Mouse (Mus musculus): ENCODE results near the gene Hes2. TPM values are rescaled to one million over a fixed set of nuclear protein-coding genes. Genes with fewer than 3 reads are reported as not detected.

Gene Hes2
- polyA plus RNA-seq, 1 experiment: not detected

DNA sequence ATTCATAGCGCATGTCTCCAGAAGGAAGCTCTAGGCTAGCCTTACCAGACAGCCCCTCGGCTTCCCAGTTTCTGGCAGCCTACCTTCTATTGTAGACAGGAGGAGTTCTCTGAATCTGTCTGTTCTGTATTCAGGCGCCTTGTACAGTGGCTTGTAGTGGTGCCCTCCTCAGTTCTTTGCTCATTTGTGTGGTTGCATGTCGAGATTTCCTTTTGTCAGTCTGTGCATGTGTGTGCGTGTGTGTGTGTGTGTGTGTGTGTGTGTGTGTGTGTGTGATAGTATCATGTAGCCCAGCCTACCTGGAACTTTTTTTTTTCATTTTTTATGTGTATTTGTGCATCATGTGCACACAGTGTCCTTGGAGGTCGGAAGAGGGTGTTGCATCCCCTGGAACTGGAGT lies 30.4 kb downstream of the Hes2 start:
- DNase-seq (ENCODE audit: low read depth in 1 of 2, low spot score in 2 of 2): no peak
- peaks cover 32% of the 10 kb centered on the region; the same call in 1 of the 2 replicates for H3K4me1 ChIP-seq (ENCODE audit: control insufficient read depth, insufficient read depth, insufficient read length)
- peak overlapping the region; percentile 27; the same call in 1 of the 2 replicates for H3K27ac ChIP-seq (ENCODE audit: insufficient read depth, low read length)
- H3K27me3 ChIP-seq (ENCODE audit: control insufficient read depth, insufficient read depth, low read length): no peaks in the 10 kb centered on the region
- H3K4me3 ChIP-seq (ENCODE audit: extremely low read depth, insufficient read depth, insufficient read length): no peak overlapping the region
- WGBS: 66% methylated on average over 6 of the region's 6 CpGs
- no peaks in the 10 kb centered on the region for H3K36me3 ChIP-seq (ENCODE audit: control insufficient read depth, insufficient read depth, low read length)
- TF ChIP-seq CTCF (IDR thresholded peaks at IDR 0.05; ENCODE audit: extremely low read depth, insufficient read depth, insufficient read length, insufficient replicate concordance) (no peak), POLR2A (IDR thresholded peaks at IDR 0.05; ENCODE audit: low read depth, low read length) (no peak)

DNA sequence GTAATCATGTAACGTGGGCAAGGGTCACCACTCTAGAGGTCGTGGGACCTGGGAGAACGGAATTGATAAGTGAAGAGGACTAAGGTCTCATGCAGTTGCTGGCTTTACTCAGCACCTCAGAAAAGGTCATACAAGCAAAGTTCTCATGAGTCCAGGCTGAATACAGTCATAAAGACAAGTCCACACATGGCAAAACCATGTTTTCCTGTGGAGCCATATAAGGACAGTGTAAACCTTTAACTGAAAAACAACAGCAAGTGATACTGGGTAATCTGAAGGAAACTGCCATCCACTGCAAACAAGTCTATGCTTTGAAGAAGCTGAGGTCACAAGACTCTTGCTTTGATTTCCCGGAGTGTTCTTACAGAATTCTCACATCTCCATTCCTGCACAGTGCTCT lies 31.0 kb downstream of the Hes2 start:
- Histone ChIP-seq H3K4me1 (ENCODE audit: control insufficient read depth, insufficient read depth, insufficient read length) (peaks cover 34% of the 10 kb centered on the region; the same call in 1 of the 2 replicates), H3K27me3 (ENCODE audit: control insufficient read depth, insufficient read depth, low read length) (no peaks in the 10 kb centered on the region), H3K27ac (ENCODE audit: insufficient read depth, low read length) (peak overlapping the region; percentile 43), H3K4me3 (ENCODE audit: extremely low read depth, insufficient read depth, insufficient read length) (no peak overlapping the region), H3K36me3 (ENCODE audit: control insufficient read depth, insufficient read depth, low read length) (no peaks in the 10 kb centered on the region)
- DNase-seq (ENCODE audit: low read depth in 1 of 2, low spot score in 2 of 2): no peak
- 79% methylated on average over 4 of the region's 4 CpGs for WGBS
- TF ChIP-seq CTCF (IDR thresholded peaks at IDR 0.05; ENCODE audit: extremely low read depth, insufficient read depth, insufficient read length, insufficient replicate concordance): no peak
- no peak for TF ChIP-seq POLR2A (IDR thresholded peaks at IDR 0.05; ENCODE audit: low read depth, low read length)

DNA sequence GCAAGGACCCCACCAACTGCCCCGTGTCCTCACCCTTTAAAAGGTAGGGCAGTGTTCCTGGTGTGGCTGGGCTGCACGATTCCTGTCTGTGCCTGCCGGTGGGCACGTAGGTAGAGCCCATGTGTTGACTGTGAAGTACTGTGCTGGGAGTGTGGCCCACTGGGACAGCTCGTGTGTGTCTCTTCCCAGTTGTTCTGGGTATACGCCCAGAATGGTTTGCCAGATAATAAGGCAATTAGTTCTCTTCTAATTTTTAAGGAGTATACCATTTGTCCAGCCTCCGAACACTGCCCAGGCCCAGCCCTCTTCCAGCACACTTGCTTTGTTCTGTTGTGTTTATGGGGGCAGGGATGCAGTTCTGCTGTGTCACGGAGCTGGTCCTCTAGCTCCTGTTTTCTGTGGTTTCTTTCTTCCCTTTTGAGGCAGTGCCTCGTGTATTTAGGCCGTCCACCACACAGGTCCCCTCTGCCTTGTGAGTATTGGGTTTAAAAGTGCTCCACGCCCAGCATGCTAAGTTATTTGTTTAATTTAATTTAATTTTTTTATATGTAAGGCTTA lies 31.5 kb downstream of the Hes2 start:
- TF ChIP-seq CTCF (IDR thresholded peaks at IDR 0.05; ENCODE audit: extremely low read depth, insufficient read depth, insufficient read length, insufficient replicate concordance): no peak
- TF ChIP-seq POLR2A (IDR thresholded peaks at IDR 0.05; ENCODE audit: low read depth, low read length): no peak
- no peaks in the 10 kb centered on the region for H3K36me3 ChIP-seq (ENCODE audit: control insufficient read depth, insufficient read depth, low read length)
- 33% methylated on average over 11 of the region's 11 CpGs for WGBS
- H3K4me1 ChIP-seq (ENCODE audit: control insufficient read depth, insufficient read depth, insufficient read length): peaks cover 36% of the 10 kb centered on the region
- no peak overlapping the region for H3K4me3 ChIP-seq (ENCODE audit: extremely low read depth, insufficient read depth, insufficient read length)
- H3K27me3 ChIP-seq (ENCODE audit: control insufficient read depth, insufficient read depth, low read length): no peaks in the 10 kb centered on the region
- peak overlapping the region; percentile 43; the same call in 1 of the 2 replicates for H3K27ac ChIP-seq (ENCODE audit: insufficient read depth, low read length)
- DNase-seq (ENCODE audit: low read depth in 1 of 2, low spot score in 2 of 2): no peak

DNA sequence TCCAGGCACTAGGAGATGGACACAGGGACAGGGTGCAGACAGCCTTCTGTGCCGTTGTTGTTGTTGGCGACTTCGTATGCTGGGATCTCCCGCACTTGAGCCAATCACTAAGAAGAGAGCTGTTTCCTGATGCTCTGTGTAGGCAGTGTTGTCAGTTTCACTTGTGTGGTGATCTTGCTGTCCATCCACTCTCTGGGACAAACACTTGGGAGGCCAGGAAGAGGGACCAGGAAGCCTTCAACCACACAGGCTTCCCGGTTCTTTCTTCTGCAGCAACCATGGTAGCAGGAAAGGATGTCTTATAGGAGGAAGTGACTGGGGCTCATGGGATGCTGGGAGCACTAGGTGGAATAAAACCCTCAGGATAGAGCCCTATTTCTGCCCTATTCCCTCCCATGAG lies 32.0 kb downstream of the Hes2 start:
- Histone ChIP-seq H3K36me3 (ENCODE audit: control insufficient read depth, insufficient read depth, low read length) (no peaks in the 10 kb centered on the region), H3K27ac (ENCODE audit: insufficient read depth, low read length) (no peak overlapping the region), H3K27me3 (ENCODE audit: control insufficient read depth, insufficient read depth, low read length) (no peaks in the 10 kb centered on the region), H3K4me1 (ENCODE audit: control insufficient read depth, insufficient read depth, insufficient read length) (peaks cover 31% of the 10 kb centered on the region), H3K4me3 (ENCODE audit: extremely low read depth, insufficient read depth, insufficient read length) (no peak overlapping the region)
- TF ChIP-seq POLR2A (IDR thresholded peaks at IDR 0.05; ENCODE audit: low read depth, low read length): no peak
- TF ChIP-seq CTCF (IDR thresholded peaks at IDR 0.05; ENCODE audit: extremely low read depth, insufficient read depth, insufficient read length, insufficient replicate concordance): no peak
- WGBS: 25% methylated on average over 5 of the region's 5 CpGs
- DNase-seq (ENCODE audit: low read depth in 1 of 2, low spot score in 2 of 2): no peak

DNA sequence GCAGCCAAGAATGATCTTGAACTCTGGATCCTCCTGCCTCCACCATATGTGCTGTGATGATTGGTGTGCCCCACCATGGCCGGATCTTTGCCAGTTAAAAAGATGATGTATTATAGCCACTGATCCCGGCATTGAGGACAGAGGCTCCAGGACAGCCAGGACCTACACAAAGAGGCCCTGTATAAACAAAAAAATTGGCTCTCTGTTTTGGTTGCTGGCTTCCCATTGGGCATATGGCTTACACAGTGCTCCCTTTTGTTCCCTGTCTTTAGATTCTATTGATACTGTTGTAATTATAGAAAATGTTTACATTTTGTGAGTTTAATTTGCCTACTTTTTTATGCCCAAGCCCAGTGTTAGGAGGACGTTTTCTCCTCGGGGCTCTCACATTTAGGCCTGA lies 33.9 kb downstream of the Hes2 start:
- no peak for DNase-seq (ENCODE audit: low read depth in 1 of 2, low spot score in 2 of 2)
- Histone ChIP-seq H3K4me1 (ENCODE audit: control insufficient read depth, insufficient read depth, insufficient read length) (peaks cover 16% of the 10 kb centered on the region), H3K27me3 (ENCODE audit: control insufficient read depth, insufficient read depth, low read length) (no peaks in the 10 kb centered on the region), H3K27ac (ENCODE audit: insufficient read depth, low read length) (no peak overlapping the region), H3K36me3 (ENCODE audit: control insufficient read depth, insufficient read depth, low read length) (no peaks in the 10 kb centered on the region), H3K4me3 (ENCODE audit: extremely low read depth, insufficient read depth, insufficient read length) (no peak overlapping the region)
- WGBS: 86% methylated on average over 4 of the region's 4 CpGs
- TF ChIP-seq CTCF (IDR thresholded peaks at IDR 0.05; ENCODE audit: extremely low read depth, insufficient read depth, insufficient read length, insufficient replicate concordance) (no peak), POLR2A (IDR thresholded peaks at IDR 0.05; ENCODE audit: low read depth, low read length) (no peak)

DNA sequence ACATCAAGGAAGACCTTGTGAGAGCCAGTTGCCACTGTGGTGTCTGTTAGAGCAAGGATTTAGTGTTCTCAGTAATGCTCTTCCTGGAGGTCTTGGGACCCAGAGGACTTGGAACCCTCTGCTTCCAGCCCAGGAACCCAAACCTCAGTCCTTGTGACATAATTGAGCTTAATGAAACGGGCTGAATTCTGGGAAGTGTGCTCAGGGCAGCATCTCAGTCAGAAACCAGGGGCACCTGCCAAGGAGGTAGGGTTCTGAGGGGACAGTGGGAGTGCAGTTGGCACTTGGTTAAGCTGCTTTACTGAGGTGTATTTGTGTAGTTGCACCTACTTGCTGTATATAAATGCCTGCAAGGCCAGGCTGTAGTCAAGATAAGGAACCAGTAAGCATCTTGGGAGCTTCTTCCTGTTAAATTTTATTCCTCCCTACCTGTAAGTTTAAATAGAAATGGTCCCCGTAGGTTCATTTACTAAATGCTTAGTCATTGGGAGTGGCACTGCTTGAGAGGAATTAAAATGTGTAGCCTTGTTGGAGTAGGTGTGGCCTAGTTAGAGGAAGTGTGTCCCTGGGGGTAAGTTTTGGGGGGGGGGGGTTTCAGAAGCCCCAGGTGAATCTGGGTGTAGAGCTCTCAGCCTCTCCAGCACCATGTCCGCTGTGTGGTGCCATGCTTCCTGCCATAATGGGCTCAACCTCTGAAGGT lies 36.0 kb downstream of the Hes2 start:
- H3K27ac ChIP-seq (ENCODE audit: insufficient read depth, low read length): no peak overlapping the region
- DNase-seq (ENCODE audit: low read depth in 1 of 2, low spot score in 2 of 2): no peak
- H3K36me3 ChIP-seq (ENCODE audit: control insufficient read depth, insufficient read depth, low read length): no peaks in the 10 kb centered on the region
- H3K4me1 ChIP-seq (ENCODE audit: control insufficient read depth, insufficient read depth, insufficient read length): peaks cover 15% of the 10 kb centered on the region
- 83% methylated on average over 3 of the region's 3 CpGs for WGBS
- TF ChIP-seq POLR2A (IDR thresholded peaks at IDR 0.05; ENCODE audit: low read depth, low read length) (no peak), CTCF (IDR thresholded peaks at IDR 0.05; ENCODE audit: extremely low read depth, insufficient read depth, insufficient read length, insufficient replicate concordance) (no peak)
- no peak overlapping the region for H3K4me3 ChIP-seq (ENCODE audit: extremely low read depth, insufficient read depth, insufficient read length)
- no peaks in the 10 kb centered on the region for H3K27me3 ChIP-seq (ENCODE audit: control insufficient read depth, insufficient read depth, low read length)

DNA sequence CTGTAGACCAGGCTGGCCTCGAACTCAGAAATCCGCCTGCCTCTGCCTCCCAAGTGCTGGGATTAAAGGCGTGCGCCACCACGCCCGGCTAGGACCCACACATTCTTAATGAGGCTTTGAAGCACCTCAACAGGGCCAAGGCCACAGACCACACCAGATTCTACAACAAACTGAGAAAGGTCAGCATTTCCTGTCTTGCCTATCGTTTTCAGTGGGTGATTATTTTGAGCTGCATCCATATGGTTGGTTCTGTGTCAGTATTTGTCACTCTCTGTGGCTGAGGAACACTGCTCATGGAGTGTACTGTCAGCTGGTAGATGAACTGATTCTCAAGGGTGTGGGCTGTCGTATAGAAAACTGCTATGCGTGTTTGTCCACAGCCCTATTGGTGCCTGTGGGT lies 37.6 kb downstream of the Hes2 start:
- TF ChIP-seq CTCF (IDR thresholded peaks at IDR 0.05; ENCODE audit: extremely low read depth, insufficient read depth, insufficient read length, insufficient replicate concordance) (no peak), POLR2A (IDR thresholded peaks at IDR 0.05; ENCODE audit: low read depth, low read length) (no peak)
- 87% methylated on average over 9 of the region's 9 CpGs for WGBS
- H3K36me3 ChIP-seq (ENCODE audit: control insufficient read depth, insufficient read depth, low read length): no peaks in the 10 kb centered on the region

More for the DNA sequence above, 37.6 kb downstream of the Hes2 start:
- no peak overlapping the region for H3K4me3 ChIP-seq (ENCODE audit: extremely low read depth, insufficient read depth, insufficient read length)
- no peak for DNase-seq (ENCODE audit: low read depth in 1 of 2, low spot score in 2 of 2)
- H3K4me1 ChIP-seq (ENCODE audit: control insufficient read depth, insufficient read depth, insufficient read length): peaks cover 24% of the 10 kb centered on the region
- H3K27me3 ChIP-seq (ENCODE audit: control insufficient read depth, insufficient read depth, low read length): no peaks in the 10 kb centered on the region
- H3K27ac ChIP-seq (ENCODE audit: insufficient read depth, low read length): no peak overlapping the region
